Mouse (Mus musculus) kidney, embryonic 14.5 days (tissue): Measurements from ENCODE around the gene Sept9. TPM values are rescaled to one million over a fixed set of nuclear protein-coding genes. Genes with fewer than 3 reads are reported as not detected.

Experiments used
- ATAC-seq: fragments of 200-750 bp; cut with Nextera tagmentation; 2 replicates; pipeline ENCODE4 v1.8.0; 2017; ENCODE audit warnings: moderate number of reproducible peaks, mild to moderate bottlenecking, moderate TSS enrichment, moderate library complexity; ENCODE audit not compliant: low FRiP score, low TSS enrichment
- H3K27ac ChIP-seq: fragments of 300-500 bp; sonication (generic); 2 replicates; pipeline ENCODE4 v1.5.1; 2014; ENCODE audit warnings: low read depth, mild to moderate bottlenecking, low read length, moderate library complexity, mixed read lengths
- H3K27me3 ChIP-seq: fragments of 300-500 bp; sonication (generic); 2 replicates; pipeline ENCODE4 v1.6.1; 2014; ENCODE audit warnings: mild to moderate bottlenecking, low read length; ENCODE audit not compliant: control insufficient read depth, insufficient read depth
- H3K36me3 ChIP-seq: fragments of 300-500 bp; sonication (generic); 2 replicates; pipeline ENCODE4 v1.6.1; 2014; ENCODE audit warnings: low read length, mixed read lengths; ENCODE audit not compliant: control insufficient read depth, insufficient read depth
- H3K4me1 ChIP-seq: fragments of 300-500 bp; sonication (generic); 2 replicates; pipeline ENCODE4 v1.6.1; 2014; ENCODE audit warnings: low read length, mixed read lengths; ENCODE audit not compliant: control insufficient read depth, insufficient read depth
- H3K4me2 ChIP-seq: fragments of 300-500 bp; sonication (generic); replicated peaks from 2 replicates; pipeline ENCODE4 v1.6.1; 2014; ENCODE audit warnings: low read depth, mild to moderate bottlenecking, low read length
- H3K4me3 ChIP-seq: fragments of 300-500 bp; sonication (generic); 2 replicates; pipeline ENCODE4 v1.5.1; 2014; ENCODE audit warnings: mild to moderate bottlenecking, low read length
- H3K9ac ChIP-seq: fragments of 300-500 bp; sonication (generic); 2 replicates; pipeline ENCODE4 v1.6.1; 2014; ENCODE audit warnings: low read depth, mild to moderate bottlenecking, low read length, moderate library complexity
- H3K9me3 ChIP-seq: fragments of 300-500 bp; sonication (generic); 2 replicates; pipeline ENCODE4 v1.6.1; 2016; ENCODE audit warnings: low read length; ENCODE audit not compliant: control insufficient read depth
- WGBS: fragments of 180-500 bp; shearing (Covaris S2); extraction: QIAGEN DNeasy Blood & Tissue Kit; methylation state at CpG from one replicate; pipeline ENCODE4 v1.1.7; 2014; 5-methylcytosine and 5-hydroxymethylcytosine counted together
- polyA plus RNA-seq: library from polyadenylated mRNA; unstranded; fragments of >200 nt; fragmentation: Nextera tagmentation; extraction: Ambion mirVana; gene quantifications from 2 replicates; pipeline ENCODE4 v1.2.1, GENCODE M21; 2014

The Sept9 gene
- polyA plus RNA-seq, 1 experiment from 2014 or later: 104 TPM

- 94% methylated on average over 19 of the region's 19 CpGs for WGBS
- H3K27ac ChIP-seq: no peak overlapping the region
- no peaks in the 10 kb centered on the region for H3K9me3 ChIP-seq
- H3K4me3 ChIP-seq: no peak overlapping the region
- H3K9ac ChIP-seq: no peak overlapping the region
- H3K36me3 ChIP-seq: no peaks in the 10 kb centered on the region
- H3K4me1 ChIP-seq: peaks cover 18% of the 10 kb centered on the region
- H3K4me2 ChIP-seq: no peak overlapping the region
- ATAC-seq: no peak
- H3K27me3 ChIP-seq: no peaks in the 10 kb centered on the region
Observed at GRCm38 (mm10) chr11:117169801-117170565, 29.5 kb upstream of the Sept9 start.

DNA sequence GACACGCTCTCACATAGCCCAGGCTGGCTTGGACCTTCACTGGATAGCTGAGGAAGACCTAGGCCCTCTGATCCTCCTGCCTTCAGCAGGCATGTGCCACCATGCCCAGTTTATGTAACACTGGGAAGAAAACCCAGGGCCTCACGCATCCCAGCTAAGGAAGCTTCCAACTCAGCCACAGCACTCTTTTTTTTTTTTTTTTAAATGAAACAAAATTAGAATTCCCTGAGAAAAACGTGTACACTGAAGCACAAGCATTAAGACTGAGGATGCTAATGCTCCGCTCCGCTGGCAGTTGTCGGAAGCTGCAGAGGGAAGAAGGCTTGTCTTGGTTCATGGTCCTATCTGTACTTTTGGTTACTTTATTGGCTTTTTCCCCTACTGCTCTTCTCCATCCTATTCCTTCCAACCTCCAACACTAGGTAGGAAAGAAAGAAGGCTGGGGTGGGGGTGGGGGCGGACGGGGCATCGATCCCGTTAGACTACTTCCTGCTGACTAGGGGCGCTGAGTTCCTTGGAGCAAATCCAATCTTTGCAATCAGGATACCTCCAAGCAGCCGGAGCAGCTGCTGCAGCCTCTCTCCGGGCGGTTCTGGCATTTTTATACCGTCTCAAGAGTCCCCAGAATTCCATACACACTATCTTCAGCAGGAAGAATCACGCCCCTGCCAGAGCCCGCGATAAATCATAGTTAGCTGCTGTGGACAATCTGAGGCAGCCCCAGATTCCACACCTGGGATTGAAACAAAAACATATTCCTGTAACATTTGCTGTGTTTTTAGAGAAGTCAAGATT lies 25.2 kb upstream of the Sept9 start:
- peak overlapping the region; percentile 44 for H3K9ac ChIP-seq
- H3K4me3 ChIP-seq: peak overlapping the region; percentile 29
- WGBS: 29% methylated on average over 18 of the region's 18 CpGs
- peaks cover 26% of the 10 kb centered on the region for H3K4me1 ChIP-seq
- H3K27ac ChIP-seq: peak overlapping the region; percentile 86
- 0 out of 2 replicates have a peak, but pooled peaks have one; percentile 24 for ATAC-seq
- H3K27me3 ChIP-seq: no peaks in the 10 kb centered on the region
- peak overlapping the region; percentile 46 for H3K4me2 ChIP-seq
- no peaks in the 10 kb centered on the region for H3K36me3 ChIP-seq
- H3K9me3 ChIP-seq: no peaks in the 10 kb centered on the region

DNA sequence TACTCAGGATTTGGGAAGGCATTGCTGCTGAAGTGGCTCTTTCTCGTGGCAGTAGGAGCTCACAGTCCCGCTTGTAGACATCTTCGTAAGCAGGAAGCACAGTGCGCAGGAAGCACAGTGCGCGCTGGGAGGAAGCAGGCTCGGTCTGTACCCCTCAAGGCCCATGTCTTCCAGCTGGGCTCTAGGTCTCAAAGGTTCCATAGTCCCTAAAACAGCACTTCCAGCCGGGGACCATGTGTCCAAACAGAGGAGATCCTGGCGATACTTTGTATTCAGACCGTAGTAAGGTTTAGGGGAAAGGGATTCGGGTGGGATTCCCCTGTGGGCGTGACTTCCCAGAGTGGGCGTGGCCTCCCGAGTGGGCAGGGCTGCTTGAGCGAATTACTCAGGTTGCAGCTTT lies 24.5 kb upstream of the Sept9 start:
- H3K36me3 ChIP-seq: no peaks in the 10 kb centered on the region
- peak; percentile 29; the same call in 1 of the 2 replicates for ATAC-seq
- H3K9ac ChIP-seq: peak overlapping the region; percentile 44; the same call in 1 of the 2 replicates
- peak overlapping the region; percentile 86 for H3K27ac ChIP-seq
- peak overlapping the region; percentile 29 for H3K4me3 ChIP-seq
- WGBS: 35% methylated on average over 15 of the region's 15 CpGs
- H3K4me2 ChIP-seq: peak overlapping the region; percentile 46
- peaks cover 2% of the 10 kb centered on the region for H3K9me3 ChIP-seq
- peaks cover 26% of the 10 kb centered on the region for H3K4me1 ChIP-seq
- H3K27me3 ChIP-seq: no peaks in the 10 kb centered on the region

DNA sequence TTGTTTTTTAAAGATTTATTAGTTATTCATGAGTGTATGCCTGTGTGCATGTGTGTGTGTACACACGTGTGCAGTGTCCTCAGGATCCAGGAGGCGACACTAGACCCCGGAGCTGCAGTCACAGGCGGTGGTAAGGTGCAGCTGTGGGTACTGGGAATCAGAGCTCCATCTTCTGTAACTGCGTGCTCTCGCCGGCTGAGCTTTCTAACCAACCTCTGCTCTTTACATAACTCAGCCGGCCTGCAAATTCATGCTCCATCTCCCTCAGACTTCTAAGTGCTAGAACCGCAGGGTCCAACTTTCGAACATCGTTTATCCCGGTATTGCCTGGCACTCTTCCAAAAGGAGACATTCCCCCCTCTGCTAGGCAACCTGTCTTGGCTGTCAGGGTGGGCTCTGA lies 24.0 kb upstream of the Sept9 start:
- Histone ChIP-seq H3K27me3 (no peaks in the 10 kb centered on the region), H3K36me3 (no peaks in the 10 kb centered on the region), H3K4me1 (peaks cover 26% of the 10 kb centered on the region), H3K4me3 (no peak overlapping the region), H3K27ac (no peak overlapping the region), H3K9me3 (peaks cover 6% of the 10 kb centered on the region), H3K9ac (no peak overlapping the region), H3K4me2 (peak overlapping the region; percentile 46; the same call in 1 of the 2 replicates)
- 75% methylated on average over 12 of the region's 12 CpGs for WGBS
- ATAC-seq: peak; percentile 42; the same call in 1 of the 2 replicates

DNA sequence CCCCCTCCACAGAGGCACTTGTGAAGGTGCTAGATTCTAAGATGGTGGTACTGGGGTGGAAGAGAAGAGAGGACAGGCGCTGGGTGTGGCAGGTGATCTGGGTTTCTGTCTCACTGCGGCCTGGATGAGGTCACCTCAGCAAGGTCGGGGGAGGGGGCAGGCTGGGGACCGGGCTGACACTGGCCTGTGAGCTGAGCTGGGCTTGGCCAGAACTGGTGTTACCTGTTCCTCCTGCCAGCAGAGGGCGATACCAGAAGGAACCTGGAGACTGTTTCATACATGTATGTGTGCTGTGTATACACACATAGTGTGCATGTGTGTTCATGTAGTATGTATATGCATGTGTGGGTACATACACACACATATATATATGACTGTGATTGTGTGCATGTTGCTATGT lies 23.2 kb upstream of the Sept9 start:
- 30% methylated on average over 5 of the region's 5 CpGs for WGBS
- H3K27ac ChIP-seq: no peak overlapping the region
- no peak overlapping the region for H3K9ac ChIP-seq
- H3K9me3 ChIP-seq: peaks cover 11% of the 10 kb centered on the region
- no peak for ATAC-seq
- H3K4me3 ChIP-seq: no peak overlapping the region
- peaks cover 26% of the 10 kb centered on the region for H3K4me1 ChIP-seq
- no peak overlapping the region for H3K4me2 ChIP-seq
- no peaks in the 10 kb centered on the region for H3K36me3 ChIP-seq
- no peaks in the 10 kb centered on the region for H3K27me3 ChIP-seq

DNA sequence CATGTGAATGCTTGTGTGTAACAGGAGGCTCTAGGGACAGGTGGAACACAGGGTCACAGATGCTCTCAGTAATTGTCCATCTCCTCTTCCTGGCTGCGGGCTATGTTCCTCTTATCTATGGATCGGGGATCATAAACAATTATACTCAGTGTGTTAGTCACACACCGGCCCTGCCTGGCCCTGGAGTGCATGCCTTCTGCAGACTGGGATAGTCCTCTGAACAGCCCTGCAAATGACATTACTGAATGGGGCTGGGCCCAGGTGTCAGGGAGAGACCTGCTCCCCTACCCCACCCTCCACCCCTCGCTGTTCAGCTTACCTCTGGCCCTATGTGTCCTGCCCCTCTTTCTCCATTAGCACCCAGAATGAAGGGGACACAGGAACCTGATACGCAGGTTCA lies 22.6 kb upstream of the Sept9 start:
- Histone ChIP-seq H3K36me3 (no peaks in the 10 kb centered on the region), H3K27ac (no peak overlapping the region), H3K27me3 (no peaks in the 10 kb centered on the region), H3K9me3 (peaks cover 17% of the 10 kb centered on the region), H3K4me3 (no peak overlapping the region), H3K4me2 (no peak overlapping the region), H3K4me1 (peaks cover 26% of the 10 kb centered on the region), H3K9ac (no peak overlapping the region)
- ATAC-seq: peak; percentile 2; the same call in 1 of the 2 replicates
- WGBS: 83% methylated on average over 5 of the region's 5 CpGs

DNA sequence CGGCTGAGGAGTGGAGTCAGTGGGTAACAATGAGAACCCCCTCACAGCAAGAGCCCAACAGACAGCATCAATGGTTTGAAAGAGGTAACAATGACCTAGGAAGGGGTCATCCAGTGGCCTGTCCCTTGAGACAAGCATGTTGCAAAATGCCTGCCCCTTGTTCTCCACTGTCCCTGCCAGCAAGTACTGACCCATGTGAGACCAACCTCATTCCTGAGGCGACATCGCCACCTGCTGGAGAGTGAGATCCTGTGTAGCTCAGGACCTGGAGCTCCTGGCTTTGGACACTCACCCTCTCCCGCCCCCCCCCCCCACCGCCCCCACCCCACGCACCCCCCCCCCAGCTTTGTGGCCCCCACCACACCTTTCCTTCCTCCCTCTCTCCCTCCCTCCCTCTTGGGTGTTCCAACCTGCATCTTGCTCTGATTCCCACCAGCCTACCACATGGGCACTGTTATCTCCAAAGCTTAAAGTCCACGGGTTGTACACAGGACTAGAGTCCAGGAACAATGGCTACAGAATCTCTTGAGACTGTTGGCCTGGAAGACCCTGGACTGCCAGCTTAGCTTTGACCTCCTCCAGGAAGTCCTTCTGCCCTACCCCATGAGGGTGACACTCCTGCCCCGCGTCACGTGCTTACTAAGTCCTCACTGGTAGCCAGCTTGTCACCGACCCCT lies 22.0 kb upstream of the Sept9 start:
- H3K4me2 ChIP-seq: no peak overlapping the region
- H3K27ac ChIP-seq: no peak overlapping the region
- no peak overlapping the region for H3K9ac ChIP-seq
- no peaks in the 10 kb centered on the region for H3K27me3 ChIP-seq
- H3K9me3 ChIP-seq: peaks cover 22% of the 10 kb centered on the region
- no peaks in the 10 kb centered on the region for H3K36me3 ChIP-seq
- H3K4me1 ChIP-seq: peaks cover 26% of the 10 kb centered on the region
- WGBS: 41% methylated on average over 11 of the region's 11 CpGs
- peak; percentile 71; the same call in 1 of the 2 replicates for ATAC-seq
- no peak overlapping the region for H3K4me3 ChIP-seq

GRCm38 (mm10) chr11:117179902-117180301 lies 19.6 kb upstream of the Sept9 start:
- H3K27ac ChIP-seq: no peak overlapping the region
- no peaks in the 10 kb centered on the region for H3K36me3 ChIP-seq
- peaks cover 22% of the 10 kb centered on the region for H3K9me3 ChIP-seq
- no peak for ATAC-seq
- WGBS: 85% methylated on average over 5 of the region's 5 CpGs
- H3K9ac ChIP-seq: no peak overlapping the region
- no peak overlapping the region for H3K4me2 ChIP-seq
- no peak overlapping the region for H3K4me3 ChIP-seq
- peaks cover 18% of the 10 kb centered on the region for H3K4me1 ChIP-seq
- no peaks in the 10 kb centered on the region for H3K27me3 ChIP-seq
